Mouse (Mus musculus) spleen, adult 12 weeks (tissue): ENCODE data around the gene Neb.

Experiments
- DNase-seq: peaks from one replicate; pipeline ENCODE4 v3.0.0; 2022; ENCODE audit warnings: low spot score

Neb gene

GRCm38 (mm10) chr2:52306635-52307034 is 71.6 kb downstream of the Neb start:
- no peak for DNase-seq

GRCm38 (mm10) chr2:52304554-52304953 is 73.7 kb downstream of the Neb start:
- DNase-seq: no peak

GRCm38 (mm10) chr2:52303405-52303804 is 74.9 kb downstream of the Neb start:
- DNase-seq: no peak

- no peak for DNase-seq
These were observed 80.3 kb downstream of the Neb start for GRCm38 (mm10) chr2:52297969-52298368.

GRCm38 (mm10) chr2:52296779-52297178 is 81.5 kb downstream of the Neb start:
- no peak for DNase-seq

- no peak for DNase-seq
These were observed 90.8 kb downstream of the Neb start for GRCm38 (mm10) chr2:52287436-52287835.

- no peak for DNase-seq
These were observed 91.9 kb downstream of the Neb start for GRCm38 (mm10) chr2:52286421-52286820.

- no peak for DNase-seq
These were observed 106.1 kb downstream of the Neb start for GRCm38 (mm10) chr2:52272146-52272545.

- no peak for DNase-seq
These were observed 107.4 kb downstream of the Neb start for GRCm38 (mm10) chr2:52270911-52271310.

- no peak for DNase-seq
These were observed 116.1 kb downstream of the Neb start for GRCm38 (mm10) chr2:52262149-52262548.

- no peak for DNase-seq
These were observed 126.2 kb downstream of the Neb start for GRCm38 (mm10) chr2:52252037-52252436.

- DNase-seq: no peak
These were observed 129.9 kb downstream of the Neb start for GRCm38 (mm10) chr2:52248316-52248826.

- DNase-seq: no peak
These were observed 133.2 kb downstream of the Neb start for GRCm38 (mm10) chr2:52245091-52245490.

- DNase-seq: no peak
These were observed 135.6 kb downstream of the Neb start for GRCm38 (mm10) chr2:52242691-52243090.

- DNase-seq: no peak
These were observed 140.4 kb downstream of the Neb start for GRCm38 (mm10) chr2:52237892-52238291.

GRCm38 (mm10) chr2:52227584-52227983 is 150.7 kb downstream of the Neb start:
- DNase-seq: no peak

GRCm38 (mm10) chr2:52224366-52224765 is 153.9 kb downstream of the Neb start:
- no peak for DNase-seq

GRCm38 (mm10) chr2:52220074-52220473 is 158.2 kb downstream of the Neb start:
- DNase-seq: no peak

GRCm38 (mm10) chr2:52215945-52216344 is 162.3 kb downstream of the Neb start:
- DNase-seq: no peak

- no peak for DNase-seq
These were observed 165.7 kb downstream of the Neb start for GRCm38 (mm10) chr2:52212561-52212961.

GRCm38 (mm10) chr2:52211358-52211899 is 166.8 kb downstream of the Neb start:
- DNase-seq: no peak

- DNase-seq: no peak
These were observed 167.6 kb downstream of the Neb start for GRCm38 (mm10) chr2:52210685-52211084.

GRCm38 (mm10) chr2:52204992-52205391 is 173.3 kb downstream of the Neb start:
- no peak for DNase-seq

- no peak for DNase-seq
These were observed 184.6 kb downstream of the Neb start for GRCm38 (mm10) chr2:52193629-52194028.
